Mouse (Mus musculus) adrenal gland, postnatal 14 days (tissue): ENCODE measurements around the gene Kit. TPM values are rescaled to one million over a fixed set of nuclear protein-coding genes. Genes with fewer than 3 reads are reported as not detected.

Source experiments
- DNase-seq: peaks from one replicate; pipeline ENCODE4 v3.0.0; 2021; ENCODE audit warnings: mixed read lengths
- total RNA-seq: library from RNA; stranded (reverse); gene quantifications from 2 replicates; pipeline ENCODE4 v1.2.3, GENCODE M21; 2021

Gene Kit
- total RNA-seq, 1 experiment from 2014 or later: 6.0 TPM

DNA sequence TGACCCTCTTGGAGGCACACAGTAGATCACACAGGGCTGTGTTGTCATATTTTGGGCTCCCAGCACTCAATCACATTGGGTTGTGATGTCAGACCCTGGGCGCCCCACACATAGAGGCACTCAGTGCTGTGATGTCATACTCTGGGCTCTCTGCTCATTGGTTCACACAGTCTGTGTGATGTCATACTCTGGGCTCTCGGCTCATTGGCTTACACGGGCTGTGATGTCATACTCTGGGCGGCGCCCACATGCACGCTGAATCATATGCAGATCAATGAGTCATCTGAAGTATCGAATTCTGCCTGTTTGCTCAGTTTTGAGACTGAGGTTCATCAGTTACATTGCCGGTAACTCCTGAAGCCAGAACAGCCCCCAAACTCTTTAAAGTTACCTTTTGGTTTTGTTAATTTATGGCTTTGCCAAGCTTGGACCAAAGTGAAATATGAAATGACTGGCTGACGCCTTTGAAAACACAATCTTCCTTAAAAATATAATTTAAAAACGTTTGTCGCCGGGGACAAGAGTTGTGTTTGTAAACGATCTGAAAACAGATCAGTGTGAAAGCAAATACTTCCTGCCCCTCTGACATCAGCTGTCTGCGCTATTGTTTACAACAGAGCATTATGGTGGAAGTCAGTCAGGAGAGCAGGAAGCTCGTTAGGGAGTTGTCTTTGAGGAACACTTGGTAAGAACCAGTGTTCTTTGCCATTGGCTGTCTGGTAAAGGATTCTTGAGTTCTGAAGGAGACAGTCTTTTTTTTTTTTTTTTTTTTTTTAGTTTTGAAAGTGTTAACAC, 15.0 kb downstream of the Kit start:
- no peak for DNase-seq

DNA sequence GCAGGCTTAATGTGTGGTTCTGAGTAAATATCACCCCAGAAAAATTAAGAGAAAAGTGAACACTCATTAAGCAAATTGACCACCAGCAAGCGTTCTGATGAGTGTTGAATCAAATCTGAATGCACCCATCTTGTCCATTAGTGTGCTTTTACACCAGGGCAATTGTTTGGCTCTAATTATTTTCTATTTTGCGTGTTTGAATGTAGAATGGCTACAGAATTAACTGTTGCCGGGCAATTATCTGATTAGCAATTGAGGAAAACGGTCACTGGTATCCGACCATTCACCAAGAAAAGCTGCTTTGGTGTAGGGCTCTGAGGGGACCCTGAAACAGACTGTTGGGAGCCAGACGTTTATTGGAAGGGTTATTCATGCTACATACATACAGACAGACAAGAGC, 16.2 kb downstream of the Kit start:
- no peak for DNase-seq

DNA sequence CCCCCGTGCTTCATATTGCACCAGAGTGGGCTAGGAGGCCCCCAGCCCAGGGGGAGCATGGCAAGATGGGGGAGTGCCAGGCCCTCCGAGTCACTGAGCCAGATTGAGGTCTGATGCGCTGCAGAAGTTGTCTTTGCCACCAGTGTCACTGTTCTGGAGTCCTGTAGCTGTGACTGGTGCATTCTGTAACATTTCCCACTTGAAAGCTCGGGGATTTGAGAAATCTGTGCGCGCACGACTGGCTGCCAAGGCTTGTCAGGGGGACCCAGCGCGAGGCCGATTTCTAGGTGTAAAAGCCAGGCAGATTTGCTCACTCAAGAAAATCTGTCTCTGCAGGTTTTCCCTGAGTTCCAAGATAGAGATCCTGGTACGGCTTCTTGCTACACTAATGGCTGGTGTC, 16.9 kb downstream of the Kit start:
- no peak for DNase-seq

DNA sequence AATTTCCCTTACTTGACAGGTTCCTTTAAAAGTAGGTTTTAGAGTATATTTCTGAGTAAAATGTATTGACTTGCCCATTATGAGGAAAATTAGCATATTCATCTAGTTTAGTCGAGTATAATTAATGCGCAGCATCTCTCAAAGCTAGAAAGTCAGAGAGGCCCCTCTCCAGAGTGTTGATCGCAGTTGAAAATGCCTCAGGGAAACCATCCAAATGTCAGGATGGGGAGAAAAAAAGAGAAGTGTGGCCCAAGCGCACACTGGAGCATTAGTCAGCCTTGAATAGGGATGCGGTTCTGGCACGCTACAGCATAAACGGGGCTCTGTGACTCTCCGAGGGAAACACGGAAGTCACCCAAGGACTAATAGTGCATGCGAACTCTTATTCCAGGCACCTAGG, 20.6 kb downstream of the Kit start:
- DNase-seq: no peak

DNA sequence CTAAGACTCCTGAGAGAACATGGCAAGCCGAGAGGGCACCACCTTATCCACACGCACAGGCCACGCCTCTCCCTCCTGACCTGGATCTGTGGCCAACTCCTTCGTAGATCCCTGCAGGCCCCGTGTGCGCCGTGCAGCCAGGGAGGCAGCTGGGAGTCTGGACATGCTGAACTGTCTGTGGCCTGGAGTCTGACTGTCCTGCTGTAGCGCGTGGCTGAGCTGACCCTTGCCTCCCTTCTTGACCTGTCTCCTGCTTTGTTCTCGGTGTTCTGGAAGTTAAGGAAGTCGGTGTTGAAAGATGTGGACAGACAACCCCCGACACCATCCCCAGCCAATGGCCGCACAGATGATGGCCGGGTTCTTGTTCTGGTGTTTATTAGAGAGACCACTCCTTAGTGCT, 21.5 kb downstream of the Kit start:
- peak; percentile 66 for DNase-seq

DNA sequence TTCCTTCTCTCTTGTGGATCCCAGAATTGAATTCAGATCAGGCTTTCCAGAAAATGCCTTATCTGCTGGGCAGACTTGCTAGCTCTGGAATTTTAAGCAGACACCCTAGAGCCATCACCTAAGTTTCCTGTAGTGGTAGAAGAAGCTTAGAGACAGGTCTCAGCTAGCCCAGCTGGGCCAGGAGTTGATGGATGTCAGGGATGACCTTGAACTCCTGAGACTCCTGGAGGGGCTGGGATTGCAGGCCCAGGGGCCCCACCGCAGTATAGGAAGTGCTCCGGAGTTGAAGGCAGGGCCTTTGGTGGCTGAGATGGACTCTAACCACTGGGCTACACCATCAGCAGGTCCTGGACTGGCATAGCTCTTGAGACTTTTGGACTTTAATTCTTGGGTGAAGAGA, 22.6 kb downstream of the Kit start:
- no peak for DNase-seq

DNA sequence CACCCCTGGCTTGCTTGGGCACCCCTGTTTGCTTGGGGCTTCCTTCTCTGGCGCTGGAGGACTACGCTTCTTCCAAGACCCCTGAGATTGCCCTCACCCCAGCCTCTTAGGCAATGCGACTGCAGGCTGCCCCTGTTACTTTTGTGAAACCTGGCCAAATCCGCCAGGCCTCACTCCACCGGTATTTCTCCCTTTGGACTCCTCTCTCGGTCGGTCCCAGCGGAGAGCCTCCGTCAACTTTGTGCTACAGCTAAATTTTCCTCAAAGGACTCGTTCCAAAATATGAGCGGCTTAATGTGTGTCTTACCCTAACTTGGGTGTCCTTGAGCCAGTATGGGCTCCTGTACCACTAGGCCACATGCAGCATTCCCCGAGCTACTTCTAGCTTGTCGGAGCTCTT, 23.8 kb downstream of the Kit start:
- DNase-seq: peak; percentile 51

DNA sequence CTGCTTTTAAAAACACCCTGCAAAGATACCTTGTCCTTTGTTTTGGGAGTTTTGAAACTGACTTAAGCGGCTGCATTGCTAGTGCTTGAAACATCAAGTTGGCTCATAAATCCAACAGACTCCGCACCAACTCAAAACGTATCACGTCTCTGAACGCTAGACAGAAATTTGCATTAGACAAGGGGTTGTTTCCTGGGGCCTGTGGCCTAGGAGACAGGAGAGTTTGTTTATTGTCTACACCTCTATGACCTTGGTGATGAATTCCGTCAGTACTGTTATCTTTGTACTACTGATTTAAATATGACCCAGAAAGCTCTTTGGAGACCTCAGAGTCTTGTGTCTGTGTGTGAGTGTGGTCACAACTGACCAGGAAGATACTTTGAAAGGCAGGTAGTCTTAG, 25.3 kb downstream of the Kit start:
- DNase-seq: no peak

DNA sequence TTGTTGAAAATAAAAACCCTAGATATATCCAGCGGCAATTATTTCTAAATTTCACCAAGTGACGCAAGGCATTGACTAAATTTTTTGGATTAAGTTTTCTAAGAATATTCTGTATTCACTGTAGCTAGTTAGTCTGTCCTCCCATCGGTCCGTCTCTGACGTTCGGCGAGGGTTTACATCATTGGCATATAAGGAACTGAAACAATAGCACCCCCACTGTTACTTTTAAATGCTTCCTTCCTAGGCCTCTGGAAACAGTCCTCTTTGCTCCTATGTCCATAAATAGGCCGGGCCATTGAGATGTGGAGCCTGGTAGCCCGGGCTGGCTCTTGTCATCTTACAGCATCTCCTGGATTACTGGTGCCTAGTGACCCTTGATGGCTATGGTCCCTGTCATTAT, 29.5 kb downstream of the Kit start:
- no peak for DNase-seq

DNA sequence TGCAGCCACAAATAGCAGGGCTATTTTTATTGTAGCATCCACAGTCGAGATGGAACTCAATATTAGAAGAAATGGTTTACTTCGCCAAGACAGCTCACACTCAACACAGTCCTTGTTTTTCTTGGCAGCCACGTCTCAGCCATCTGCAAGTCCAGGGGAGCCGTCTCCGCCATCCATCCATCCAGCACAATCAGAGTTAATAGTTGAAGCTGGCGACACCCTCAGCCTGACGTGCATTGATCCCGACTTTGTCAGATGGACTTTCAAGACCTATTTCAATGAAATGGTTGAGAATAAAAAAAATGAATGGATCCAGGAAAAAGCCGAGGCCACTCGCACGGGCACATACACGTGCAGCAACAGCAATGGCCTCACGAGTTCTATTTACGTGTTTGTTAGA, 32.2 kb downstream of the Kit start:
- DNase-seq: no peak

DNA sequence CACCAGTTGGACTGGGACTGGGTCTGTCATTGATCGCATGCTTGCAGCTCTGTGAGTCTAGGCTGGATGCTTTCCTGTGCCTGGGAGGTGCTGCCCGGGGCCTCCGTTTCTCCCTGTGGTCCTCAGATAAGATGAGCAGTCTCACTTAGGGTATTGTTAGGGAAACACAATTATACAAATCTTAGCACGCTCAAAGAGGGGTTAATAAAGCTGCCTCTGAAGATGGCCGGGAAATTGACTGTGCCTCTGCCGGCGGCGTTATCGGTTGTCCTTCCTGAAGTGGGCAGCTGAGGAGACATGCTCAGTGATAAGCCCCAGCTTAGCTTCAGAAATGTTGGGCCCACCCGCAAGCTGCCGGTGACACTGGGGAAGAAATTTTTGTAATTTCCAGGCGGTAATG, 33.3 kb downstream of the Kit start:
- DNase-seq: no peak

DNA sequence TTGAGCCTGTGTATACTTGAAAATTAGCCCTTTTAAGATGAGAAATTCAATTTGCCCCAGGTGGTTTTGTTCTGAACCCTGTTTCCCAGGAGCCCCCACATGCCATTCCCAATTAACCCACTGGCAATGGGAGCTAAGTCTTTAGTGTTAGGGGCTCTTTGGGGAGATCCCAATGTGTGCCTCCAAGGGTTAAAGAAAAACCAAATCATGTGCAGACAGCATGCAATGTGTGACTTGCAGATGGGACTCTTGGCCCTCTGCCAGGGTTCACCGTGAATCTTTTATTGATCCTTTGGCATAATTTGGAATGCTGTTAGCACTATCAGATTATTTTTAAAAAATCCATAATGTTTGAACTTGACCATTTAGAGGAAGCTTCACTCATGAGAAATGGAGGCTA, 37.7 kb downstream of the Kit start:
- DNase-seq: no peak

DNA sequence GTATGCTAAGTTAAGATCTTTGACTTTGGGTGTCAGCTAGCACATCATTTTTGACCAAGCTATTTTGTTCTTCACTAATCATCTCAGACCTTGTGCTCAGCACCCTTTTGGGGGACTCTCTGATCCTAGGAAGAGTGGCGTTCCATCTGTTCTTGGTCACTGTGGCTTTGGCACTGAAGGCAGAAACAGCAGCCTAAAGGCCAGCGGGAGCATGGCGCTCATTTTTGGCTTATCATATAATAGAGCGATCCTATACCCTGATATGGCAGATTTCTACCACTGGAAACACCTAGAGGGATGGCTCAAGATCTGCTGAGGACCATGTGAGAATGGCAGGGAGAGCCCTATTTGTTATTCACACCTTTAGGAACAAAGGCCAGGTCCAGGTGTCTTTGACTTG, 38.2 kb downstream of the Kit start:
- DNase-seq: no peak

DNA sequence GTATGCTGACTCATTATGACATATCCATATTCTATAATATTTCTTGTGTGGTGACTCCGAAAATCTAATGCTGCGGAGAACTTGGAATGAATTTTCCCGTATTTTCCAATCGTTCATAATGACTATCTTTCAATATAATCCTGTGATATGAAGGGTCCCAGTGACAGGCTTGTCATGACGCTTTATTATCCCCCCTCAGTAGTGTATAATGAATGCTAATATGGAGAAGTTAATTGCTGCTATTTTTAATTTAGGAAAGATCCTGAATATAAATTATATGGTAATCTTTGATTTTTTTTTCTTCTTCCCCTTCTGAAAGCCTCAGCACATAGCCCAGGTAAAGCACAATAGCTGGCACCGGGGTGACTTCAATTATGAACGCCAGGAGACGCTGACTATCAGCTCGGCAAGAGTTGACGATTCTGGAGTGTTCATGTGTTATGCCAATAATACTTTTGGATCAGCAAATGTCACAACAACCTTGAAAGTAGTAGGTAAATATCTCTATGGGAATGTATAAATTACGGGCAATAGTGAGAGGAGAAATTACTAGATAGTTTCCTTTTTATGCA, 40.4 kb downstream of the Kit start:
- no peak for DNase-seq

DNA sequence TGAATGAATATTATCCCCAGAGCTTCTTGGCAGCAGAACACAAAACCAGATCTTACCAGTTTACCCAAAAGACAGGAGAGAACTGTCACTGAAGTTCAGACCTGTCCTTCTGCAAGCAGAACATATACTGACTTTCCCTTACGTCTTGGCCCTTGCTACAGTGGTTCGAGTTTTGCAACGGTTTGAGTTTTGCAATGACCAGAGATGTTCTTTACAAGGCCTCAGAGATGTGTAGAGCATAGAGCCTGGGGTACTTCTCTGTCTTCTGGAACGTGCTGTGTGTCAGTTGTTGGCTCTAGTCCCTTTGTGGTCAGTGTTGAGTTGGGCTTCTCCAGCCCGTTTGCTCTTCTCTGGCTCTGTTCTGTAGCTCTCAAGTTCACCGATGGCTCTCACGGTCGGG, 40.9 kb downstream of the Kit start:
- no peak for DNase-seq

DNA sequence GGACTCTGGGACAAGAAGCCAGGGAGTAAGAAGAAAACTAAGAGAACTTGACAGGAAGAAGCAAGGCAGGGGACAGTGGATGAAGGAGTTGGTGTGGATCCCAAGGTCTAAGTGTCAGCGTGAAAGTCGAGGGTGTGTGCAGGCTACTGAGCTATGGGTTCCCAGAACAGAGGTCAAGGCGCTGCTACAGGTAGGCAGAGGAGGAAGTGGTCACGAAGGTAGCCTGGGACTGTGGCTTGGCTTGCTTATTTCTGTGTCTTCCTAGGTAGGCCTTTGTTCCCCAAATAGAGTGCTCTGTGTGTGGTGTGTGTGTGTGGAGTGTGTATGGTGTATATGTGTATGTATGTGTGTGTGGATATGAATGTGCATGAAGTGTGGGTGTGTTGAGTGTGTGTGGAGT, 47.7 kb downstream of the Kit start:
- DNase-seq: no peak

DNA sequence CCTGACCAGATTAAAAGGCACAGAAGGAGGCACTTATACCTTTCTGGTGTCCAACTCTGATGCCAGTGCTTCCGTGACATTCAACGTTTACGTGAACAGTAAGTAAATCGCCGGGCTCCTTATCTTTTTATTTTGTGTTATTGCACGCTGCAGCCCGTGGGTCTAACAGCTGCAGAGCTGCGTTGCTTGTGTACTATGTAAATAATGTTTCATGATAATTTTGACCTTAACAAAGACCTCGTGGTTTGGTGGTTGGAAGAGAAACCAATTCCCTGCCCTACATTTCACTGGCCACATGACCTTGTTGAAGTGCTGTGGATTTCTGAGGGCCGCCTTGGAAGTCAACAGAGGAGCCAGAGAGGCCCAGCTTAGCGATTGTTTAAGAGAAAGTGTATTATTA, 48.3 kb downstream of the Kit start:
- DNase-seq: peak; percentile 23

DNA sequence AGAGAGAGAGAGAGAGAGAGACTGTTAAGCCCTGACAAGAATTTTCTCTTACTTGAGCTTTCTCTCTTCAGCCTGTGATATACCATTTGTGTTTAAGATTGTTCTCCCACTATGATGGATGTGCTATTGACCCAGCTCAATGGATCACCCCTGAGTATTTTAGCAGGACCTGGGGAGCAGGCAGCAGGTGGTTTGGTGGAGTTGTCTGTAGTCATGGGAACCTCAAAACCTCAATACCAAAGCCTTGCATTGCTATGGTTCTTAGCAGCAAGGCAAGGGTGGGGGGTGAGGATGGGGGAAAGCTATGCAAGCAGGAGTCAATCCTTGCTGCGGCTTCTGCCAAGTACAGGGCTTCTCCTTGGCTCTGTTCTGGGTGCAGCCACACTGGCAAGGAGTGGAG, 48.8 kb downstream of the Kit start:
- no peak for DNase-seq

DNA sequence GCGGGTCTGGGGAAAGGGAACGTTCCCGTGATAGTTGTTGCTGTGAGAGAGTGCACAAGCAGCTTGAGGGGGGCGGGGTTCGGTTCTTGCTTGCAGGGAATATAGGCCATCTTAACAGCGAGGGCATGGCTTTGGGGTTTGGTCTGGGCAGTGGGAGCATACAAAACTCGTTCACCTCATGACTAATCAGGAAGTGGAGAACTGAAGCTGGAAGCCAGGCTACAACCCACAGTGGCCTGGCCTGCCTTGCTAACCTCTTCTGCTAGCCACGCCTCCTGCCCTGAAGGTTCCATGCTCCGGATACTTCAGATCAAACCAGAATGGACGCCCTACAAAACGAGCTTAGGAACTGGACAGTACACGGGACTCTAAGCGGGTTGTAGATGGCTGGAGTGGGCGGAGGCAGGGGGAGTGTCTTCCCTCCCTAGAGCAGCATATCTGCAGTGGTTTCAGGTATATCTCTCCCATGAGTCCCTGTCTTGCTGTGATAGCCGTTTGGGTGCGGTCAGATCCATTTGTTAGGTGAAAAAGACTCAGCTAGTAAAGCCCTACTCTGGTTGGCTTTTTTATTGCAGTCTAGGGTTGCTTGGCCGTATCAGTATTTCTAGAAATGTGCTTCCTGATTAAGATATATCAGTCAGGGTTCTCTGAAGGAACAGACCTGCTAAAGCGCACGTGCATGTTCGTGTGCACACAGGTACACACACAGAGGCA, 49.4 kb downstream of the Kit start:
- DNase-seq: no peak

DNA sequence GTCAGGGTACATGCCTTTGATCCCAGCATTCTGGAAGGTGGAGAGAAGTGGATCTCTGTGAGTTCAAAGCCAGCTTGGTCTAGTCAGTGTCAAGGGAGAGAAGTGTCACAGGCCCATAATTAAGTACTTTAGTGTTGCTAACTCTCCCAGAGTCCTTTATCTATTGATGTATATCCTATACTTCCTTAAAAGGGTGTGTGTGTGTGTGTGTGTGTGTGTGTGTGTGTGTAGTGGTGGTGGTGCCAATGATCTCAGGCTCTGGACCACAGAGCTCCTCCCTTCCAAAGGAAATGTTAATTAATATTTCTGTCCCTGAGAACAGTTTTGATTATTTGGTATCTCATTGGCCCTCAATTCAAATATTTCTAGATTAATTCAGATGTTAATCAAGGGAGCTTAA, 50.3 kb downstream of the Kit start:
- no peak for DNase-seq

DNA sequence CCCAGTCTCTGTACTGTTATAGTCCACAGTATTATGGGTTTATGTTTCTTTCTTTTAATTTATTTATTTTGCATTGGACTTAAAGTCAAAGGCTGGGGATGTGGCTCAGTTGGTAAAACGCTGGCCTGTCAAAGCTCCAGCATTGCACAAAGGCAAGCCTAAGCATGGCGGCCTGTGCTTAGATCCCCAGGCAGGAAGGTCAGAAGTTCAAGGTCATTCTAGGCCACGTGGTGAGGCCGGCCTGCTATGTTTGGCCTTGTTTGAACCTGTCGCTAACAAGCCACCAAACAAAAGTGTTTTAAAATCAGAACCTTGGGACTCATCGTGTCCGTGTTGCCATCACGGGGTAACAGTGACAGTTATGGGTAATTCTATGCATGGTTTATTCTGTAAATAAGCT, 51.6 kb downstream of the Kit start:
- DNase-seq: no peak

DNA sequence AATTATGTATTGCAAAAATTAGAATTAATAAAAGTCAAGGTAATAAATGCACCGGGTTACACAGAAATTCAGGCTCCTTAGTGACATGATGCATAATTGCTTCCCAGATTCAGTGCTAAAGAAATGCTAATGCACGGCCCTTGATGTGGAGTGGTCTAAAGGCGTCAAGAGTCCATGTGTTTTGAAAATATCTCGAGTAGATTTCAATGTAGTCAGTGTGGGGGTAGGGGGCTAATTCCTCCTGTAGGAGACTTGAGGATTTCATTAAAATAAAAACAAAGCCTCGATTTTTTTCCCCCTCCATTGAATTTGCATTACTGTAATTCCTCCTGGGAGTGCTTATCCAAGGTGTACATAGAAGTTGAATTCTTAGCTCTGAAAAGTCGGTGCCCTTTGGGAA, 52.0 kb downstream of the Kit start:
- DNase-seq: no peak

DNA sequence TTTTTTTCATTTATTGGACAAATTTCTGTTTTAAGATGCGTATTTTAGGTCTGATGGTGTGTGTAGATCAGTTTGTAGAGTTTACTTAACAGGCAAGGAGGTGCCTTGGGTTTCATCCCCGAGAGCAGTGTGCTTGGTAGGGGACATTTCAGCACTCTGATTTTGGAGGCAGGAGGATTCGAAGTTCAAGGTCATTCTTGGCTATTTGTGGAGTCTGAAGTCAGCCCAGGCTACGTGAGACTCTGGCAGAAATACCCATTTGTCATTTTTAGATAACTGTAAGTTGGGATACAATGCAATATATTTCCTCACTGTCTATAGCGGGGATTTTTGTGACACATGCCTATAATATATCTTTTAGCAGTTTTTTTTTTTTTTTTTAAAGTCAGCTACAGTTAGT, 57.5 kb downstream of the Kit start:
- DNase-seq: peak; percentile 23
